Mouse (Mus musculus): ENCODE measurements around the gene Kifc5b. TPM values are rescaled to one million over a fixed set of nuclear protein-coding genes. Genes with fewer than 3 reads are reported as not detected.
"Not testable (repeated sequence)": the region's sequence is repeated elsewhere in the genome, so short reads cannot be mapped to it uniquely, and the experiment has no call there.

The Kifc5b gene
- polyA plus RNA-seq, 1 experiment from 2014 or later, result 6.4 TPM

DNA sequence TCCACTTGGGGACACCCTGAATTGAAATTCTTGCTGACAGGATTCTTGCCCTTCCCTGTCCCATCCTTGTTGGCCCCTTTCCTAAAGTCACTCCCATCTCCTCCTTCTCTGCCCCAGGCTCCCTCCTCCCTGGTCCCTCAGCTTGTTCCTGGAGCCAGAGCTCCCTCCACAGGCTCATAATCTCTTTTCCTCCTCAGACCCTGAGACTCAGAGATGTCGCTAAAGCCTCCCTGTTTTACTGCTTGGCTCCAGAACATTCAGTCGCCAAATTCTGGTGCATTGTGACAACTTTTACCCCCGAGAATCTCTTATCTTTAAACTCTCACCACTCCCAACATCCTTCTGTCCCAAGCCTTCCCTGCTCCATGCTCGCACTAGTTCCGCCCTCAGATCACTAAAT lies 12.6 kb upstream of the Kifc5b start:
- Histone ChIP-seq H3K9ac (ENCODE audit: low read length) (no peak overlapping the region), H3K9me3 (replicated peaks; ENCODE audit: control insufficient read depth, low read length) (no peaks in the 10 kb centered on the region), H3K4me1 (ENCODE audit: control insufficient read depth, insufficient read depth, low read length) (no peaks in the 10 kb centered on the region), H3K36me3 (ENCODE audit: control insufficient read depth, insufficient read depth, low read length) (no peaks in the 10 kb centered on the region), H3K27ac (ENCODE audit: low read length) (no peak overlapping the region), H3K4me3 (replicated peaks; ENCODE audit: low read length) (no peak overlapping the region), H3K27me3 (ENCODE audit: control insufficient read depth, insufficient read depth, low read length) (no peaks in the 10 kb centered on the region), H3K4me2 (ENCODE audit: low read depth, low read length) (no peak overlapping the region)
- ATAC-seq (ENCODE audit: insufficient read depth, low FRiP score), result no peak
- WGBS, result 52% methylated on average over 5 of the region's 5 CpGs

- not testable (repeated sequence) for ATAC-seq (ENCODE audit: insufficient read depth, low FRiP score); H3K27ac ChIP-seq (ENCODE audit: low read length)
These were observed 9.4 kb upstream of the Kifc5b start for GRCm38 (mm10) chr17:26907506-26907905.

DNA sequence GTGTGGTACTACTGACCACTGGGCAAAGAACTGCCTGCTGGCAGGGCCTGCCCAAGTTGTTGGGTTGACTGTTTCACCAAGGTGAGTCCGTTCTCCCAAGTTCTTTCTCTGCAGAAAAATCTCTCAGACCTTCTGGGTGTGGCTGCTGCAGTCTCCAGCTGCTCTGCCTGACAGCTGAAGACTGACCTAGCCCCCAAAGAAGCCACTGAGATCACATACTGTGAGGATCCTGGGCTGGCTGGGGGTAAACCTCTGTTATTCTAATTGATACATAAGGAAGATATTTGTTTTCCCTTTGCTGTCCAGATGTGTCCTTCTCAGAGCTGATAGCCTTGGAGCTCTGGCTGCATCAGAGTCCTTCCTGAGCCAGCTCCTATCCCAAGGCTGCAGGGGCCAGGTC lies 1.6 kb upstream of the Kifc5b start:
- Histone ChIP-seq H3K9ac (ENCODE audit: low read length) (no peak overlapping the region), H3K9me3 (replicated peaks; ENCODE audit: control insufficient read depth, low read length) (no peaks in the 10 kb centered on the region), H3K4me1 (ENCODE audit: control insufficient read depth, insufficient read depth, low read length) (peaks cover 7% of the 10 kb centered on the region; the same call in 1 of the 2 replicates), H3K4me2 (ENCODE audit: low read depth, low read length) (no peak overlapping the region), H3K27me3 (ENCODE audit: control insufficient read depth, insufficient read depth, low read length) (no peaks in the 10 kb centered on the region), H3K36me3 (ENCODE audit: control insufficient read depth, insufficient read depth, low read length) (no peaks in the 10 kb centered on the region), H3K27ac (ENCODE audit: low read length) (peak overlapping the region; percentile 18; the same call in 1 of the 2 replicates), H3K4me3 (replicated peaks; ENCODE audit: low read length) (no peak overlapping the region)
- ATAC-seq (ENCODE audit: insufficient read depth, low FRiP score), result no peak
- 30% methylated on average over 1 of the region's 1 CpGs for WGBS

More at GRCm38 (mm10) chr17:26907506-26907905, 9.4 kb upstream of the Kifc5b start:
- not testable (repeated sequence) for H3K4me3 ChIP-seq (replicated peaks; ENCODE audit: low read length); H3K4me2 ChIP-seq (ENCODE audit: low read depth, low read length); H3K27me3 ChIP-seq (ENCODE audit: control insufficient read depth, insufficient read depth, low read length); H3K9ac ChIP-seq (ENCODE audit: low read length); H3K36me3 ChIP-seq (ENCODE audit: control insufficient read depth, insufficient read depth, low read length); H3K4me1 ChIP-seq (ENCODE audit: control insufficient read depth, insufficient read depth, low read length); H3K9me3 ChIP-seq (replicated peaks; ENCODE audit: control insufficient read depth, low read length)
- 86% methylated on average over 15 of the region's 15 CpGs for WGBS

- under 1% methylated on average over 12 of the region's 12 CpGs for WGBS
- H3K9me3 ChIP-seq (replicated peaks; ENCODE audit: control insufficient read depth, low read length); ATAC-seq (ENCODE audit: insufficient read depth, low FRiP score); H3K36me3 ChIP-seq (ENCODE audit: control insufficient read depth, insufficient read depth, low read length); H3K4me1 ChIP-seq (ENCODE audit: control insufficient read depth, insufficient read depth, low read length); H3K27me3 ChIP-seq (ENCODE audit: control insufficient read depth, insufficient read depth, low read length); H3K27ac ChIP-seq (ENCODE audit: low read length): not testable (repeated sequence)
- H3K4me3 ChIP-seq (replicated peaks; ENCODE audit: low read length), result peak overlapping the region; percentile 74
- H3K9ac ChIP-seq (ENCODE audit: low read length), result peak overlapping the region; percentile 77
- H3K4me2 ChIP-seq (ENCODE audit: low read depth, low read length), result peak overlapping the region; percentile 55
These were observed 669 bp downstream of the Kifc5b start for GRCm38 (mm10) chr17:26917560-26917959.

GRCm38 (mm10) chr17:26918343-26918742 lies 1.5 kb downstream of the Kifc5b start:
- ATAC-seq (ENCODE audit: insufficient read depth, low FRiP score), result no peak
- no peak overlapping the region for H3K27ac ChIP-seq (ENCODE audit: low read length)

DNA sequence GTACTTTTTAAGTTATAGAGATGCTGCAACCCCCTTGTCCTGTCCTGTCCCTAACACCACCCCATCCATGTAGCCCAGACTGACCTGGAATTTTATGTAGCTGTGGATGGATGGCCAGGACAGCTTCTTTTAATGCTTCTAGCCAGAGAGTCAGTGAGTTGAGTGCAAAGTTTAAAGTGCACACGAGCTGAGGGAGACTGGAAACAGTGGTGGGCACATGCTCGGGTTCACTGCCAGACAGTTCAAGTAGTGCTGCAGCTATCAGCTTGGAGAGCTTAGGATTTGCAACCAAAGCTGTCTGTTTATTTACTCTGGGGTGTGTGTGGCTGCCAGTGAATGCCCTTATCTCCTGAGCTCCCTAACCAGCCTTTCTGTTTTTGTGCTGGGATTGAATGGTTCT lies 2.6 kb downstream of the Kifc5b start:
- ATAC-seq (ENCODE audit: insufficient read depth, low FRiP score); H3K4me3 ChIP-seq (replicated peaks; ENCODE audit: low read length); H3K4me1 ChIP-seq (ENCODE audit: control insufficient read depth, insufficient read depth, low read length); H3K9ac ChIP-seq (ENCODE audit: low read length); H3K27me3 ChIP-seq (ENCODE audit: control insufficient read depth, insufficient read depth, low read length); H3K4me2 ChIP-seq (ENCODE audit: low read depth, low read length); H3K27ac ChIP-seq (ENCODE audit: low read length); H3K36me3 ChIP-seq (ENCODE audit: control insufficient read depth, insufficient read depth, low read length); H3K9me3 ChIP-seq (replicated peaks; ENCODE audit: control insufficient read depth, low read length): not testable (repeated sequence)
- 51% methylated on average over 2 of the region's 2 CpGs for WGBS

More at GRCm38 (mm10) chr17:26918343-26918742, 1.5 kb downstream of the Kifc5b start:
- Histone ChIP-seq H3K4me3 (replicated peaks; ENCODE audit: low read length) (peak overlapping the region; percentile 74), H3K9me3 (replicated peaks; ENCODE audit: control insufficient read depth, low read length) (no peaks in the 10 kb centered on the region), H3K4me2 (ENCODE audit: low read depth, low read length) (peak overlapping the region; percentile 55), H3K9ac (ENCODE audit: low read length) (no peak overlapping the region), H3K36me3 (ENCODE audit: control insufficient read depth, insufficient read depth, low read length) (no peaks in the 10 kb centered on the region), H3K27me3 (ENCODE audit: control insufficient read depth, insufficient read depth, low read length) (no peaks in the 10 kb centered on the region), H3K4me1 (ENCODE audit: control insufficient read depth, insufficient read depth, low read length) (peaks cover 7% of the 10 kb centered on the region; the same call in 1 of the 2 replicates)
- WGBS, result 75% methylated on average over 2 of the region's 2 CpGs

GRCm38 (mm10) chr17:26922368-26922767 lies 5.5 kb downstream of the Kifc5b start:
- H3K27ac ChIP-seq (ENCODE audit: low read length); H3K4me3 ChIP-seq (replicated peaks; ENCODE audit: low read length); H3K4me2 ChIP-seq (ENCODE audit: low read depth, low read length); H3K9me3 ChIP-seq (replicated peaks; ENCODE audit: control insufficient read depth, low read length); H3K9ac ChIP-seq (ENCODE audit: low read length); ATAC-seq (ENCODE audit: insufficient read depth, low FRiP score); H3K4me1 ChIP-seq (ENCODE audit: control insufficient read depth, insufficient read depth, low read length); H3K36me3 ChIP-seq (ENCODE audit: control insufficient read depth, insufficient read depth, low read length); H3K27me3 ChIP-seq (ENCODE audit: control insufficient read depth, insufficient read depth, low read length): not testable (repeated sequence)
- WGBS, result 89% methylated on average over 5 of the region's 6 CpGs

GRCm38 (mm10) chr17:26925414-26925813 lies 8.5 kb downstream of the Kifc5b start:
- not testable (repeated sequence) for ATAC-seq (ENCODE audit: insufficient read depth, low FRiP score); H3K4me3 ChIP-seq (replicated peaks; ENCODE audit: low read length); H3K9me3 ChIP-seq (replicated peaks; ENCODE audit: control insufficient read depth, low read length); H3K4me2 ChIP-seq (ENCODE audit: low read depth, low read length); H3K4me1 ChIP-seq (ENCODE audit: control insufficient read depth, insufficient read depth, low read length); H3K36me3 ChIP-seq (ENCODE audit: control insufficient read depth, insufficient read depth, low read length); H3K9ac ChIP-seq (ENCODE audit: low read length); H3K27ac ChIP-seq (ENCODE audit: low read length); H3K27me3 ChIP-seq (ENCODE audit: control insufficient read depth, insufficient read depth, low read length)
- 92% methylated on average over 9 of the region's 9 CpGs for WGBS

DNA sequence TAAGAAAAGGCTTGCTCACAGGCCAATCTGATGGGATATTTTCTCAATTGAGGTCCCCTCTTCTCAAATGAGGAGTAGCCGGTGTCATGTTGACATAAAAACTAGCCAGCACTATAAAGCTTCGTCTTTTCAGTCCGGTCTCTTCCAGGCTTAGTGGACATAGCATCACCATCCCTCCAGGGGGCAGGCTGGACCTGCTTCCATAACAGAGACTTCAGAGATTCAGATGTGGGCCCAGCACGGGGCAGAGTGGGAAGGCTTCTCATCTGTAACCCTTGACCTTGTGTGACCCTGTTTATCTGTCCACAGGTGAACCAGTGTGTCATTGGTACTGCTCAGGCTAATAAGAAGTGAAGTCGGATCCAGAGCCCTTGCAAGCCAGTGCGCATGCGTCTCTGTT lies 14.9 kb downstream of the Kifc5b start:
- H3K4me2 ChIP-seq (ENCODE audit: low read depth, low read length); H3K36me3 ChIP-seq (ENCODE audit: control insufficient read depth, insufficient read depth, low read length); H3K4me1 ChIP-seq (ENCODE audit: control insufficient read depth, insufficient read depth, low read length); H3K9me3 ChIP-seq (replicated peaks; ENCODE audit: control insufficient read depth, low read length); H3K4me3 ChIP-seq (replicated peaks; ENCODE audit: low read length); H3K9ac ChIP-seq (ENCODE audit: low read length); ATAC-seq (ENCODE audit: insufficient read depth, low FRiP score); H3K27ac ChIP-seq (ENCODE audit: low read length); H3K27me3 ChIP-seq (ENCODE audit: control insufficient read depth, insufficient read depth, low read length): not testable (repeated sequence)
- WGBS, result 59% methylated on average over 7 of the region's 7 CpGs
